Mouse (Mus musculus): ENCODE measurements around the gene Fkbp15.
A peak's percentile ranks its signal among the peaks of the same experiment; 100 is the strongest.

The Fkbp15 gene

DNA sequence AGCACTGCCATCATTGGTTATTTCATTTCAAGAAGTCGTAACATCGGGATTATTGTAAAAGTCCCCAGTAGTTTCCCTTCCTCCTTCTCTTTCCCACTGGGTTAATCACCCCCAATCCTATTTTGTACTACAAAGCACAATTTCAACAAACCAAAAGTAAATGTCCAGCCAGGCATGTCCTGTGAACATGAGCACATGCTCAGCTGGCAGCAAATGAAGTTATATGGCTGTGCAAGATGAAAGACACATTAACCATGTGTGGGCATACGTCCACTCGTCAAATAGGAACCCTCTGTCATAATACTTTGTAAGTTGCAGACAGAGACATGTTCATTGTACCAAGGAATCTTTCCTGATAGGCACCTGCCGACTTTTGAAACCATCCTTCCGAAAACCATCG lies 77.4 kb downstream of the Fkbp15 start:
- no peak for DNase-seq (ENCODE audit: low read depth)

DNA sequence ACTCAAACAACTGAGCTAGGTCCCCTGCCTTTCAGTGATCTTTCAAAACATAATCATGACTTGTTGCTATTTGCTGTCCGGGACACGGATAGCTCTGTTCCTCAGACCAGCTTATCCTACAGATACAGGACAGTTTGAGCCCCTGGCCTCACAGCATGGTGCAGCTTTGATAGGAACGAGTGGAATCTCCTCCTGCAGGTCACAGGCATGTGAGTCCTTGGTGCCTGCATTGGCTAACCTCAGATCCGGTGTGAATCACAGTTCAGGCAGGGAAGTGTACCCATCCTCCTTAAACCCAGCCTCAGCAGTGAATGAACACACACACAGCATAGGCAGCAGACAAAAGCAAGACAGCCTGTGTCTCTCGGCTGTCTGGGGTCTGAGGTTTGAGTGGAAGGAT lies 79.0 kb downstream of the Fkbp15 start:
- no peak for DNase-seq (ENCODE audit: low read depth)

DNA sequence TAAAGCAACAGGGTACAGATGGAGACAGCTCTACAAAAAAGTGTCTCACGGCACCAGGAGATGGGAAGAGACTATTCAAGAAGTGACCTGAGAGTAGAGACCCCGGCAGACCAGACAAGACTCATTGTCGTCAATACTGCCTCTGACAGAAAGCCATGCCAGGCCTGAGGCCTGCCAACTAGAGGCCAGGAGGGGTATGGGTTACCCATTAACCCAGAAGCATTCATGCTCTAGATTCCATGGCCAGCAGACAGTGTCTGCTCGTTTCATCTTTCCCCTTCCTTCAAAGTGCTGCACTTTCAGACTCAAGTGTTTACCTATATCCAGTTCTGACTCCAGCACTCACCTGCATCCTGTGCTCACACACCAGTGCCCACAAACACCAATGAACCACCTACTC lies 82.3 kb downstream of the Fkbp15 start:
- DNase-seq (ENCODE audit: low read depth), result no peak

DNA sequence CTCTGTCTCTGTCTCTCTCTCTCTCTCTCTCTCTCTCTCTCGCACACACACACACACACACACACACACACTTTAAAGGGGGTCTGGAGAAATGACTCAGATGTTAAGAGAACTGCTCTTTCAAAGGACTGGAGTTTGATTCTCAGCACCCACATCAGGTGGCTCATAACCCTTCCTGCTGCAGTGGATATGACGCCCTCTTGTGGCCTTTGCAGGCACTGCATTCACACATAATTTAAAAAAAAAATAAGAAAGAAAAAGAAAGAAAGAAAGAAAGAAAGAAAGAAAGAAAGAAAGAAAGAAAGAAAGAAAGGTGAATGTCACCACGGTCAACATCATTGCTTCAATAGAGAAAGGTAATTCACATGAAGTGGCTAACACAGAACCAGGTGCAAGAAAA lies 83.1 kb downstream of the Fkbp15 start:
- DNase-seq (ENCODE audit: low read depth), result no peak

DNA sequence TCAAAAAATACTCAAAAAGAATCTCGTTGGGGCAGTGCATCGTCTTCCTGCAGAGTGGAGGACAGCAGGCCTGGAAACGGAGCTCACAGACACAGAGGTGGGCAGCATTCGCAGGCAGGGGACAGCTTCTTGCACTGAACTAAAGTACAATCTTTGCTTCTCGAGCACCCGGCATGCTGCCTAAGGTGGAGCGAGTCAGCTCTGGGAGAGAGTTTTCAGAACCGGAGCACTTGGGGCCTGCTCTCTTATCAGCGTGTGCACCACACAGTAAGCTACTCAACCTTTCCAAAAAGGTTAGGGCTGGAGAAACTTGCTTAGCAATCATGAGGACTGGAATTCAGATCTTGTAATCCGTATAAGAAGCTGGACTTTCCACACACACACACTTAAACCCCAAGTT lies 83.7 kb downstream of the Fkbp15 start:
- no peak for DNase-seq (ENCODE audit: low read depth)

DNA sequence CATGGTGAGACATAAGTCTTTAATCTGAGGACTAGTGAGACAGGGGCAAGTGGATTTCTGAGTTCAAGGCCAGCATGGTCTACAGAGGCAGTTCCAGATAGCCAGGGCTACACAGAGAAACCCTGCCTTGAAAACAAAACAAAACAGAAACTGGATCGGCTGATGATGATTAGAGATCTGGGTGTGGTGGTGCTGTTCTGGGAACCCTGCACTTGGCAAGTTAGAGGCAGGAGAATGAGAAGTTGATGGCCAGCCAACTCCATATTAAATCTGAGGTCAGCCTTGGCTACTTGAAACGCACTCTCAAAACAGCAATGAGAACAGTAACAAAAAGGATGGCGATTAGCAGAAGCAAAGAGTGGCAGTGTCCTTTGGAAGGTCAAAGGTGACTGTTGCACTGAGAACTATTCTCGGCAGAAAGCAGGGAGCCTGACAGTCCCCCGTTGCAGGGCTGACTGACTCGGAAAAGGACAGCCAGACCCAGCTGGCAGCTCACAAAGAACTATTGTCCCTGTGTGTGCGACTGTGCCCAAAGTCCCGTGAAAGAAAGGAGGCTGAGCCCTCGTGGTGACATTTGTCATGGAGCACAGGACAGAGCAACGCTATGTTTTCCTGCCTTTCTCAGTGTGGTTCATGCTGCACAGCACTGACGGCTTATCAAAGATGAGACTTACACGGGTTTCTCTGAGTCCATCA lies 85.4 kb downstream of the Fkbp15 start:
- DNase-seq (ENCODE audit: low read depth), result peak; percentile 84

DNA sequence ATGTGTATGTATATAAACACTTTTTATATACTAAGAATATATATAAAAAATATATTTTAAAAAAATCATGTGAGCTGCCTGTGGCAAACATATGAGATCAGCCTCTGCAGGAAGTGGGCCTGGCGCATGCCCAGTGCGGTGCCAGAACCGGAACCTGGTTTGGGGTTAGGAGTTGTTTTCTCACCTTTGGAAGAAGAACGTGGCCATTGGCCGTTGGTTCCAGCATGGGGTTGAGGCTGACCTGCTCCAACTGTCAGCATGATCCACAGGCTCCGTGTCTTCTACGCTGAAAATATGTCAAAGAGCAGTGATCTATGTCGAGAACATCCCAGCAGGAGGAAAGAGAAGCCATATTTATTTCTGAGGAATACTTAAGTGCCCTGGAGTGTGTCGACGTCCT lies 86.4 kb downstream of the Fkbp15 start:
- DNase-seq (ENCODE audit: low read depth), result no peak

DNA sequence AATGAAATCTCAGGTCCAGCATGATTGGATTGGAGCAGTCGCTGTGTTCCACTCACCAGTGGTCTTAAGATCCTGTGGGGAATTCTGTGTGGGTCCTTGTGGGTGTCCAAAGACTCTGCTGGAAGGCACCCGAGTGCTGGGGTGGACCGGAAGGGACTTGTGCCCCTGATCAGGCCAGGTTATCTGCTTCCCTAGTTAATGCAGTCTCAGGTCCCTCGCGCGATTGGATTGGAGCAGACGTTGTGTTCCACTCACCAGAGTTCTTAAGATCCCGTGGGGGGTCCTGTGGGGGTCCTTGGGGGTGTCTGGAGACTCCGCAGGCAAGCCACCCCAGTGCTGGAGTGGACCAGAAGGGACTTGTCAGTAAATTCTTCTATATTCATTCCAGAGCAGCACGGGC lies 87.7 kb downstream of the Fkbp15 start:
- DNase-seq (ENCODE audit: low read depth), result no peak

DNA sequence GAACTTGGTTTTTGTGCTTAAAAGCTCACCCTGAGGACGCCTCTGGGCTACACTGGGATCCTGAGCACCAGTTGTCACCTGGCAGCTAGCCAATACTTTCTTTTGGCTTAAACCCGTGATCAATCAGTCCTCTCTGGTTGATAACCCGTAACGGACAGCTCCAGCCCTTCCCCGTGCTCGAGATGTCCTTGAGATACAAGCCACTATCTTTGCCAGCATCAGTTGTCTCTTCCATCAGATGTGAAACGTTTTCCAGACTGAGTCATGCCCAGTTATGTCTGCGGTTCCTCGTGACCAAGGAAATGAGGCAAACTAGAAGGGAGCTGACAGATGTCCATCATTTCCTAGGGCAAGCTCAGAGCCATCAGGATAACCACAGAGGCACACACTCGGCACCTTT lies 93.2 kb downstream of the Fkbp15 start:
- DNase-seq (ENCODE audit: low read depth), result peak; percentile 21

DNA sequence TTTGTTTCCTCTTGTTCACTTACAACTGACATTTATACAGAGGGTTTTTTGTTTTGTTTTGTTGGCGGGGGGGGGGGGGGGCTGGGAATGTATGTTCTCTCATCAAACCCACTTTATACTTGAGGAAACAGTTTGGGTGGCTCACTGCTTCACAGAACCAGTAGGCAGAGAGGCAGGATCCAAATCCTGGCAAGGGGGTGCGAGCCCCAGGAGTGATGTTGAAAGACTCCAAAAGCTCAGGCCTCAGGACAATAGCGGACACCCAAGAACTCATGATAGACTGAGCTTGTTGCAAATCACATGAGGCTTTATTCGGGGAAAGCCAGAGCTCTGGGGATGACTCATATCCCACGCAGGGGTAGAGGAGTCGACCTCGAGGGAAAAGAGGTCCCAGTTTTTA lies 94.3 kb downstream of the Fkbp15 start:
- DNase-seq (ENCODE audit: low read depth), result peak; percentile 39

DNA sequence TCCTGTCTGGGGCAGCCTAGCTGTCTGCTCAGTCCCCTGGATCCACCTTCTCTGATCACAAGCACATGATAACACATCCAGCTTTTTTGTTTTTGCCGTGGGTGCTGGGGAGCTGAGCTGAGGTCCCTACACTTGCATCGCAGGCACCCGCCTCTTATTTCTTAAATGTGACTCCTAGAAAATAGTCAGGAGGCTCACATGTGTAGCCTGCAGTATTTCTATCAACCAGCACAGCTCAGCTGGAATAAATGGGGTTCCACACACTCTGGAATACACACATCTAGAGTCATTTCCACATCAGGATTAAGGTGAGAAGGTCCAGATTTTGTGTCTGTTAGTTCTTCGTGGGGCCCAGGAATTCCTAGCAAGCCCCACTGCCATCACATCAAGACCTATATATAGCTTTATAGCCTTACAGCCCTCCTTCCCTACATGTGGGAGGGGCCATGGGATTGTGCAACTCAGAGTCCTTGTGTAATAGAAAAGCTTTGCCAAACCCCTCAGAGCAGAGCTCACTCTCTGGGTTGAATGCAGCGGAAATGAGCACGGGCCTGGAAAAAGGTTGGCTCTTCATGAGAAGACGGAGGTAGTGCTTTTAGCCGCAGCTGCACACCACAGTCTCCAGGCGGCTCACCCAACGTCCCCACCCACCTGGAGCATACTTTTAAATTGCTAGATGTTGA lies 95.1 kb downstream of the Fkbp15 start:
- peak; percentile 86 for DNase-seq (ENCODE audit: low read depth)

DNA sequence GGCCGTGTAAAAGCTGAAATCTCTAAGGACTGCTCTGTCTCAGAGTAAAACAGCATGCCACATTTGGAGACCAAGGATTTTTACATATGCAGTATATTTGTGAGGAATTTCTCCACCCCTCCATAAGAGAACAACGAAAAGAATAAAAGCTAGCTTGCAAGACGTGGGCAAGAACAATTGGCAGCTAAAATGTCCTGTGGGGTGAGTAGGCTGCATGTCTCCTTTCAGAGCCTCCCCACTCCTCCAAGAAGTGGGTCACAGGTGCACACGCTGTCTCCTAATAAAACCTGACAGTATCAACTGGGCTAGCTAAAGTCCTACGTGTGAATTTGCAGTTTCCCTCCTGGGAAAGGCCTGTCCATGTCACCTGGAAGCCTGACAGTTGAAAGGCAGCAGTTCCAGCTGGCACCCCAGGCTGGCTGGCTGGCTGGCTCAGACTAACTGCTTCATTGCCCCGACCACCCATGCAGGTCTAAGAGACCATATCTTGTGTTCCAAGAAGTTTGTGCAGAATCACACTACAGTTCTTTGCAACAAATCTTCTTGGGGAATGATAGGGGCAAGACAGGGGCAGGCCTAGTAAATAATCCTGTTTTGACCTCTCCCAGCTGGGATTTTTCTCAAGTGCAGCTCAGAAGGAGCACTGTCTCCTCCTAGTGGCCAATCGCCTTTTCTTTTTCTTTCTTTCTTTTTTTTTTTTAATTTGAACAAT lies 97.1 kb downstream of the Fkbp15 start:
- DNase-seq (ENCODE audit: low read depth), result peak; percentile 72

DNA sequence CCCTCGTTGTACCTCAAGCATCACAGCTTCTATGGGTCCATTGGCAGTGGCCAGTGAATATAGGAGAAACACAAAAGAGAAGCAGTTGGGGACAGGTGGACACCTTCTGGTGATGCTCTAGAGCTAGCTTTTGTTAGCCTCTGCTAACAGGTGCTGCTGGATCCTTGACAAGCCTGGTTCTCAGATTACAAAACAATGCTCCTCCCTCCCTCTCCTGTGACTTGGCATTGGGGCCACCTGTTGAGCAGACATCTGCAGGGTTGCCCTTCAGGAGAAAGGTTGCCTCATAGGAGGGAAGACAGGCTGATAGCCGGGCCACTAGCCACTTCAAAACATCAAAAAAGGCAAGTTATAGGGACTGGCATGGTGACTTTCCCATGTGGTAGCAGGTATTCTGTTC lies 98.1 kb downstream of the Fkbp15 start, which contains the start of gene Slc31a2:
Gene Slc31a2 (plus strand): TSS at position 287 of the 400 bp plus-strand sequence.
- DNase-seq (ENCODE audit: low read depth), result no peak

DNA sequence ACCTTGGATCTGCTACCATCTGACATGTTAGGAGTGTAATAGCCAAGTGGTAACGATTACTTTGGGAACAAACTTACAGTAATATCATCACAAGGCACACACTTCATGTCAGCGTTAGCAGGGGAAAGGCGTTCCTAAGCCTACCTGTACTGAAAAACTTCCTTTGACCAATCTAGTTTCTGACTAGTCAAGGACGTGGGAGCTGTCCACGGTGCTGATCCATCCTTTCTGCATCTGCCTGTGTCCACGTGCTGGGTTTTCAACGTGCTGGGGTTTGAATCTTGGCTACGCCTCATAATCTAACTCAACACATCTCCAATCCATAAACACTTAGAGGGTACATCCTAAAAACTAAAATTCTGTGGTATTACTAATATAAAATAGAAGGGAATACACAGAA lies 103.4 kb downstream of the Fkbp15 start:
- DNase-seq (ENCODE audit: low read depth), result peak; percentile 82

DNA sequence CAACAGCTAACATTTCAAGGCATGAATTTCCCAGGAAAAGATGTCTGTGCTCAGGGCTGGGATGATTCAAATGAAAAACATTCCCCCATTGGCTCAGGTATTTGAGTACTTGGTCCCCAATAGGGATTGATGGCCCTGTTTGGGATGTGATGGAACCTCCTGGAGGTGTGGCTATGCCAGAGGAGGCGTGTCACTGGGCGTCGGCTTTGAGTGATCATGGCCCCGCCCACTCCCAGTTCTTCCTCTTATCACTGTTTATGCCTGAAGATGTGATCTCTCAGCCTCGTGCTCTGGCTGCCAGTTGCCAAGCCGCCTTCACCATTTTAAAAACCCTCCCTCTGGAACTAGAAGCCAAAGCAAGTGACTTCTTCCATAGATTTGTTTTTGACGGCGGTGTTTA lies 105.8 kb downstream of the Fkbp15 start:
- DNase-seq (ENCODE audit: low read depth), result no peak

DNA sequence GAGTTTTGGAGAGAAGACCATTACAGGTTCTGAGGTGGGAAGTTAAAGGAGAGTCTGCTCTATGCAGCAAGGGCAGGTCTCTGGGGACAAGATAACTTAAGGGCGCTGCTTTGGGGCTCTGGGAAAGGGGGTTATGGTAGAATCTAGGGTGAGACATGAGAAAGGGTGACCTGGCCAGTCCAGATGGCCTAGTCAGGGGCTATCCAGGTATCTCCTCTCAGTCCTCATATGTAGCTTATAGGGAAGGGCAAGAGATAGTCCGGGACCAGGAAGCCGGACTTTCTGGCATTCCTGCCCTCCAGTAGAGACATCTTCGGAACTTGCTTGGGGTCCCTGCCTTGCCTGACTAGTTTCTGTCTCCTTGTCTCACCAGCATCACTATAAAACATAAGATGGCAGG lies 108.6 kb downstream of the Fkbp15 start:
- no peak for DNase-seq (ENCODE audit: low read depth)

DNA sequence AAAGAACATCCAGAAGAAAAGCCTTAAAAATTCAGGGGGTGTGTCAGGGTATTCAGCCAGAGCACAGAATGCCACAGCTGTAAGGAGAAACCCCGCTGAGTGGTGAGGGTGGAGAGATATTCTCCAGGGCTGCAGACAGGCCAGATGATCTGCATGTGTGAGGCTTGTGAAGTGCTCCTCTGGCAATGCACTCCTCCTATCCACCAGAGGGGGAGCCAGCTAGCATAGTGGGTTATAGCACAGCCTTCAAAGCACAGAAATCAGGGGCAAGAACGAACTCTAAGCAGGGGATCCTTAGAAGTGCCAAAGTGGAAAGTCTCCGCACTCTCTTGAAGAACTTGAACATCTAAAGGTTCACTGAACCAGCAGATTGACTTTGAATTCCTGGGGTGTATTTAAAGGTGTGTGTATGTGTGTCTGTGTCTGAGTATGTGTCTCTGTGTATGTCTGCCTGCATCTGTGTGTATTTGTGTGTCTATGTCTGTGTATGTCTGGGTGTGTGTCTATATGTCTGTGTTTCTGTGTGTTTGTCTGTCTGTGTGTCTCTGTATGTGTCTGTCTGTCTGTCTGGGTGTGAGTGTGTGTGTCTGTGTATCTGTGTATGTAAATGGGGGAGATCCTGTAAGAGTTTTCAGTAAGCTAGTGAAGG lies 109.3 kb downstream of the Fkbp15 start:
- DNase-seq (ENCODE audit: low read depth), result peak; percentile 46

Measured in NIH3T3 (cell line).